Mouse (Mus musculus): ENCODE measurements around the gene Krtap13-1. TPM values are rescaled to one million over a fixed set of nuclear protein-coding genes. Genes with fewer than 3 reads are reported as not detected.

Krtap13-1 gene
- not detected in 2 replicates for polyA plus RNA-seq (2012; rRNA removed)

DNA sequence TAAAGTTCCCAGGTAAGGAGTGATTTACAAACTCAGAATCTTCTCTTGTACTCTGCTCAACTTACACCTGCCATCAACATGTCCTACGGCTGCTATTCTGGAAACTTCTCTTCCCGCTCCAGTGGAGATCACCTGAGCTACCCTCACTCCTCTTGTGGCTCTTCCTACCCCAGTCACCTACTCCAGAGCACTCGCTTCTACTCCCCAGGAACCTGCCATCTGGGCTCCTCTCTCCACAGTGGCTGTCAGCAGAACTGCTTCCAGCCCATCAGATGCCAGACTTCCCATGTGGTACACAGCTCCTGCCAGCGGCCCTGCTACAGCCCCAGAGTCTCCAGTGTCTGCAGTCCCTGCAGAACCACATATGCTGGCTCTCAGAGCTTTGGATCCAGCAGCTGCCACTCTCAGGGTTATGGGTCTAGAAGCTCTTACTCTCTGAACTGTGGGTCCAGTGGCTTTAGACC, at the start of gene Krtap13-1:
Gene Krtap13-1 (plus strand): TSS at position 51 of the 464 bp plus-strand sequence.
- H3K4me3 ChIP-seq (ENCODE audit: insufficient read depth, low read depth, low read length): no peak within 1 kb of the TSS
- TF ChIP-seq POLR2A (IDR thresholded peaks at IDR 0.05; ENCODE audit: low read depth, low read length): no peak
- no peak for TF ChIP-seq CTCF (conservative IDR thresholded peaks at IDR 0.05; ENCODE audit: insufficient read depth, insufficient read length, low read depth, low read length)
- no peaks in the 10 kb centered on the region for H3K27me3 ChIP-seq (replicated peaks; ENCODE audit: control insufficient read depth, insufficient read depth, low read length)
- WGBS: 78% methylated on average over 4 of the region's 4 CpGs
- H3K4me1 ChIP-seq (ENCODE audit: control insufficient read depth, insufficient read depth, low read length): no peaks in the 10 kb centered on the region
- no peak within 1 kb of the TSS for H3K27ac ChIP-seq (ENCODE audit: insufficient read depth, low read depth, low read length)
- no peak for DNase-seq
- H3K36me3 ChIP-seq (ENCODE audit: control insufficient read depth, insufficient read depth, low read length): no peaks in the 10 kb centered on the region

DNA sequence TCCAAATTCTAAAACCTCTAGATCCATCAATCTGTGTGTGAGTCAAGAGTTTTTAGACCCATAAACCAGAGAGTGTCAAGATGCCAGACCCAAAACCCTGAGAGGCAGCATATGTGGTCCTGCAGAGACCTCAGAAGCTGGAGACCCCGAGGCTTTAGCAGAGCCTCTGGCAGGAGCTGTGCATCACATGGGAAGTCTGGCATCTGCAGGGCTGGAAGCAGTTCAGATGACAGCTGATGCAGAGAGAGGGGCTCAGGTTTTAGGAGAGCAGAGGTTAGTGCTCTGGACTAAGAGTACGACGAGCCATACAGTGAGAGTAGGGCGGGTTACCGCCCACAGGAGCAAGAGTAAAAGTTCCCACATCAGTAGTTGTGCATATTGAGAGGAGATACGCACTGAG, 49.6 kb upstream of the Krtap13-1 start:
- 70% methylated on average over 6 of the region's 6 CpGs for WGBS

DNA sequence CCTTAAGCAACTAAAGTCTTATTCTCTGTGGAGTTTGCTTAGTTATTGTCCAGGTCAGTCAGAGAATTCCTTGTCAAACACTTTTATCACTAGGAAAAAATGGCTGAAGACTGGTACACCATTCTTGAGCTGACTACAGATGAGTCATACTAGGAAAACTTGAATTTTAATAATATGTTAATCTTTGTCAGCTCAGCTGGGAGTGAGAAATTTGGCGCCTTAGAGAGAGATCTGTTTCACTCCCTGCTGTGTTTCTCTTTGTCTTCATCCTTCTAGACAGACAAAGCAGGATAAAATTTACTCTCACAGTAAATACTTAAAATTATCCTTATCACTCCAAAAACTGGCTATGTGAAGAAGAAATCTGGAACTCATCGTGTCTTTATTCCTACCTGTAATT, 47.4 kb upstream of the Krtap13-1 start:
- WGBS: 68% methylated on average over 2 of the region's 2 CpGs
- Histone ChIP-seq H3K27ac (ENCODE audit: insufficient read depth, low read depth, low read length) (no peak overlapping the region), H3K36me3 (ENCODE audit: control insufficient read depth, insufficient read depth, low read length) (no peaks in the 10 kb centered on the region), H3K4me1 (ENCODE audit: control insufficient read depth, insufficient read depth, low read length) (no peaks in the 10 kb centered on the region), H3K4me3 (ENCODE audit: insufficient read depth, low read depth, low read length) (no peak overlapping the region), H3K27me3 (replicated peaks; ENCODE audit: control insufficient read depth, insufficient read depth, low read length) (no peaks in the 10 kb centered on the region)
- DNase-seq: no peak
- TF ChIP-seq CTCF (conservative IDR thresholded peaks at IDR 0.05; ENCODE audit: insufficient read depth, insufficient read length, low read depth, low read length): no peak

More for the DNA sequence above, 49.6 kb upstream of the Krtap13-1 start:
- no peak for TF ChIP-seq CTCF (conservative IDR thresholded peaks at IDR 0.05; ENCODE audit: insufficient read depth, insufficient read length, low read depth, low read length)
- Histone ChIP-seq H3K27me3 (replicated peaks; ENCODE audit: control insufficient read depth, insufficient read depth, low read length) (no peaks in the 10 kb centered on the region), H3K4me3 (ENCODE audit: insufficient read depth, low read depth, low read length) (no peak overlapping the region), H3K4me1 (ENCODE audit: control insufficient read depth, insufficient read depth, low read length) (no peaks in the 10 kb centered on the region), H3K36me3 (ENCODE audit: control insufficient read depth, insufficient read depth, low read length) (no peaks in the 10 kb centered on the region), H3K27ac (ENCODE audit: insufficient read depth, low read depth, low read length) (no peak overlapping the region)
- no peak for DNase-seq

DNA sequence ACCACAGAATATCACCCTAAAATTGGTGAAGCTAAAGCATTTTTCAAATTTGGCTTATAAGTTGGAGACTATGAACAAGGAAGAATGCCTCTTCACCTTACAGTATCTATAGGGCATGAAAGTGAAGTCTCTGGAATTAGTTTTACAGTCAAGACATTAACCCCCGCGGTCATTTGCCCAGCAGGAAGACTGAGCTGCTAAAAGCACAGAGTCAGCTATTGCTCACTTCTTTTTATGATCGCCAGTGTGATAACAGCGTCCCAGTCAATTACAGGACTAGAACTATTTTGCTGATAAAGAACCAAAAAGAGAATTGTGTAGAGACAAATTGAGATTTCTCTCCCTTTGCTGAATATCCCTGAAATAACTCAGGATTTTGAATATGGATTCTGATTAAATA, 32.4 kb upstream of the Krtap13-1 start:
- 61% methylated on average over 4 of the region's 4 CpGs for WGBS
- no peaks in the 10 kb centered on the region for H3K36me3 ChIP-seq (ENCODE audit: control insufficient read depth, insufficient read depth, low read length)
- H3K4me3 ChIP-seq (ENCODE audit: insufficient read depth, low read depth, low read length): no peak overlapping the region
- no peaks in the 10 kb centered on the region for H3K27me3 ChIP-seq (replicated peaks; ENCODE audit: control insufficient read depth, insufficient read depth, low read length)
- H3K4me1 ChIP-seq (ENCODE audit: control insufficient read depth, insufficient read depth, low read length): no peaks in the 10 kb centered on the region
- TF ChIP-seq POLR2A (IDR thresholded peaks at IDR 0.05; ENCODE audit: low read depth, low read length): no peak
- TF ChIP-seq CTCF (conservative IDR thresholded peaks at IDR 0.05; ENCODE audit: insufficient read depth, insufficient read length, low read depth, low read length): no peak
- no peak for DNase-seq
- no peak overlapping the region for H3K27ac ChIP-seq (ENCODE audit: insufficient read depth, low read depth, low read length)

DNA sequence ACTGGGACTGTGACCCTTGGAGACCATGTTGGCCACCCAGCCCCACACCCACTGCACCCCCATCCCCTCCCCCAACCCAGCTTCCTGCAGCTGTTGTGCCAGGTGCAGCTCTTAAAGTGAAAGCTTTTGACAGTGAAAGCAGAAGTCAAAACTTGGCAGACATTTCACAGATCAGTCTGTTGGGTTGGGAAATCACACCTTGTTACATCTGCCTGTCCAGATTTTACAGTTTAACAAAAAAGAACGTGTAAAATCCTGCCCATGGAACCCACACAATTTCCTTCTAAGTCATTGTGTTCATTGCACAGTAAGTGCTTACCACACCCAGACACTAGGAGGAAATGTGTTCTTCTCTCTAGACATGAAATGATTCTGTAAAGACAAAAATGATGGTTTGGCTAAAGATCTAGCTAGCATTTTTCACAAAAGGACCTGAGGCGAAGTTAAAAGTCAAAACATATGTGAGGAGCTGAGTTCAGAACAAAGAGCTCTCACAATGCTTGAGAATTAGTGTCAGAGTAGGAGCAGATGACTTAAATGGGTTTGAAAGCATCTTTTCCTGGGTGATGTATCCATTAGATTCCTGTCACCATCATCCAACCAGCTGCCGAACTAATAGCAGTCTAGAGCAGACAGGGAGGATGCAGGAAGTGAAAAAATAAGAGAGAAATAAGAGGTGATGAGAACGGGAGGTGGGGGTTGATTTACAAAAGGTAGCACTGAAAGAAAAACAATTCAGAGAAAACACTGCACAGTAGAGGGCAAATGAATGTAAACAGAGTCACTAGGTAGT, 27.4 kb upstream of the Krtap13-1 start:
- H3K4me3 ChIP-seq (ENCODE audit: insufficient read depth, low read depth, low read length): no peak overlapping the region
- no peak for DNase-seq
- H3K4me1 ChIP-seq (ENCODE audit: control insufficient read depth, insufficient read depth, low read length): no peaks in the 10 kb centered on the region
- no peaks in the 10 kb centered on the region for H3K36me3 ChIP-seq (ENCODE audit: control insufficient read depth, insufficient read depth, low read length)
- H3K27ac ChIP-seq (ENCODE audit: insufficient read depth, low read depth, low read length): no peak overlapping the region
- 36% methylated on average over 4 of the region's 4 CpGs for WGBS
- TF ChIP-seq POLR2A (IDR thresholded peaks at IDR 0.05; ENCODE audit: low read depth, low read length) (no peak), CTCF (conservative IDR thresholded peaks at IDR 0.05; ENCODE audit: insufficient read depth, insufficient read length, low read depth, low read length) (no peak)
- H3K27me3 ChIP-seq (replicated peaks; ENCODE audit: control insufficient read depth, insufficient read depth, low read length): no peaks in the 10 kb centered on the region

DNA sequence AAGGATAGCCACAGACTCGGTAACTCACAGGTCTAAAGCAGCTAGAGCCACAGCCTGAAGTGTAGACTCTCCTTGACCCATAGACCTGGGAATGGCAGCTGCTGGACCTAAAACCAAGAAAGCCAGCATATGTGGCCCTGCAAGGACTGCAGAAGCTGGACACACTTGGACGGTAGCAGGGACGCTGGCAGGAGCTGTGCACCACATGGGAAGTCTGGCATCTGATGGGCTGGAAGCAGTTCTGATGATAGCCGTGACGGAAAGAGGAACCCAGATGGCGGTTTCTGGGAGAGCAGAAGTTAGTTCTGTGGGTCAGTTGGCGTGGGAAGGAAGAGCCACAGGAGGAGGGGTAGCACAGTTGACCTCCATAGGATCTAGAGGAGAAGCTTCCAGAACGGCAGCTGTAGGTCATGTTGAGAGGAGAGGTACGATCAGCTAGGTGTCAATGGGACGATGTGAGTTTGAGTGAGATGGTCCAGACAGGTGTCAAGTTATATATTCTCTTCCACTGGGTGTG, 21.1 kb upstream of the Krtap13-1 start, which contains the start of gene 2310061N02Rik:
Gene 2310061N02Rik (minus strand): TSS at position 467 of the 517 bp plus-strand sequence.
- no peak within 1 kb of the TSS for H3K27ac ChIP-seq (ENCODE audit: insufficient read depth, low read depth, low read length)
- no peak within 1 kb of the TSS for H3K4me3 ChIP-seq (ENCODE audit: insufficient read depth, low read depth, low read length)
- TF ChIP-seq POLR2A (IDR thresholded peaks at IDR 0.05; ENCODE audit: low read depth, low read length): no peak
- TF ChIP-seq CTCF (conservative IDR thresholded peaks at IDR 0.05; ENCODE audit: insufficient read depth, insufficient read length, low read depth, low read length): no peak
- no peaks in the 10 kb centered on the region for H3K4me1 ChIP-seq (ENCODE audit: control insufficient read depth, insufficient read depth, low read length)
- DNase-seq: no peak
- WGBS: 83% methylated on average over 10 of the region's 10 CpGs
- no peaks in the 10 kb centered on the region for H3K36me3 ChIP-seq (ENCODE audit: control insufficient read depth, insufficient read depth, low read length)
- no peaks in the 10 kb centered on the region for H3K27me3 ChIP-seq (replicated peaks; ENCODE audit: control insufficient read depth, insufficient read depth, low read length)

DNA sequence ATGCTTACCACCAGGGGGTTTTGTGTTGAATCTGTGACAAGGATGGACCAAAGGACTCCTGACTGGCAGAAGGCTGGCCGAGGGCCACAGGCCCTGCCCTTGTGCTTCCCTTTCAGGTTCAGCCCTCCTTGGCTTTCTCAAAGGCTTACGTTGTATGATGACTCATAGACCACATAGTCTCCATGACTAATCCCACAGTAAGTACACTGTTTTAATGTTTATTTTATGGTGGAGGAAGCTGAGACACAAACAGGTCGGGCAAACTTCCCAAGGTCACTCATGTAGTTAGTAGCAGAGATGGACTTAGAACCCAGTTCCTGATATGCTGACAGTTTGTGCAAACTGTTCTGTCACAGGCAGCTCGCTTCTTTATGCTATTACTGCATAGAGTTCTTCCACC, 17.9 kb upstream of the Krtap13-1 start:
- H3K27ac ChIP-seq (ENCODE audit: insufficient read depth, low read depth, low read length): no peak overlapping the region
- DNase-seq: no peak
- TF ChIP-seq POLR2A (IDR thresholded peaks at IDR 0.05; ENCODE audit: low read depth, low read length) (no peak), CTCF (conservative IDR thresholded peaks at IDR 0.05; ENCODE audit: insufficient read depth, insufficient read length, low read depth, low read length) (no peak)
- WGBS: 64% methylated on average over 4 of the region's 4 CpGs
- no peaks in the 10 kb centered on the region for H3K27me3 ChIP-seq (replicated peaks; ENCODE audit: control insufficient read depth, insufficient read depth, low read length)
- H3K4me1 ChIP-seq (ENCODE audit: control insufficient read depth, insufficient read depth, low read length): no peaks in the 10 kb centered on the region
- H3K4me3 ChIP-seq (ENCODE audit: insufficient read depth, low read depth, low read length): no peak overlapping the region
- no peaks in the 10 kb centered on the region for H3K36me3 ChIP-seq (ENCODE audit: control insufficient read depth, insufficient read depth, low read length)

Measured in kidney, adult 2 months (tissue).